Mouse (Mus musculus): ENCODE data around the gene Cbx2. TPM values are rescaled to one million over a fixed set of nuclear protein-coding genes. Genes with fewer than 3 reads are reported as not detected.

The Cbx2 gene
- total and polyA plus RNA-seq, 3 experiments: 13.1 to 13.3 TPM; not detected in 1

DNA sequence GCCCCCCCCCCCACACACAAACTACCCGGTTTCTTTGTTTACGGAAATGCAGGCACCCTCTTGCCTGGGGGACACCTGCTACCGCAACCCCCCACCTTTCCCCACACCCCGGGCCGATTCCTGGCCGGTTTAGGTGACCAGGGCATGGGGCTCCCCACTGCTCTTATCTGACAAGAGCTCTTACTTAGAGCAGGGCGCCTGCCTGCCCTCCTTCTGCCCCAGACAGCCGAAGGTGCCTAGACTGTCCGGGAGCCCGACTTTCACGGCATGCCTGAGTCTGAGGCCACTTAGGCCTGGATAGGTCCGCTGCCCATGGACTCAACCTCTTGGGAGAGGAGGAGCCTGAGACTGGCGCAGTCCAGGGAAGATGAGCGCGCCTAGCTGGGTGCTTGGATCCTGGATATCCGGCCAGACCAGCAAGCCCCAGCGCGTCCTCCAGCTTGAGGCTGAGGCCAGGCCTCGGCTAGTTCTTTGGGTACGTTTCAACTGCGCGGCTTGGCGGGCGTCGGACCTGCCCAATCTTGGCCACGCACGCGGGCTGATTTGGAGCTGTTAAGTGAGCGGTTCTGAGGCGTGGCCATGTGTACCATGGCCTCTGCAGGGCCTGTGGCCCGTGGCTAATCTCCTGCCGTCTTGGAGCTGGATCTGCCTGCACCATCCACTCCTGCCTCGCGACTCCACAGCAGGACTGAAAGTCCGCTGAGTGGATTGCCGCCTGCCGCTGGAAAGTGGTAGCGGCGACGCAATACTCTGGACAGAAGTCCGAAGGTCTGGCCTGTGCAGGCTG, 22.0 kb downstream of the Cbx2 start:
- no peak overlapping the region for H3K27ac ChIP-seq (ENCODE audit: control insufficient read depth, low read depth, low read length)
- H3K9me3 ChIP-seq (replicated peaks; ENCODE audit: insufficient read depth, low read length): no peaks in the 10 kb centered on the region
- H3K9ac ChIP-seq (ENCODE audit: control insufficient read depth, low read depth, low read length, poor library complexity, severe bottlenecking): no peak overlapping the region
- H3K27me3 ChIP-seq (ENCODE audit: control insufficient read depth in 1 of 2, insufficient read depth in 2 of 2, low read length in 2 of 2): peaks cover 0 to 2% of the 10 kb centered on the region in 2 experiments
- peaks cover 4% of the 10 kb centered on the region for H3K79me2 ChIP-seq (ENCODE audit: control insufficient read depth, insufficient read depth, low read length, poor library complexity)
- no peak for DNase-seq (ENCODE audit: low read depth, low spot score)
- H3K4me1 ChIP-seq (ENCODE audit: control insufficient read depth in 1 of 2, insufficient read depth in 2 of 2, low read length in 2 of 2): peaks cover 0 to 7% of the 10 kb centered on the region in 2 experiments; a peak in 3 of 4 replicates
- H3K36me3 ChIP-seq (ENCODE audit: control insufficient read depth in 1 of 2, insufficient read depth in 2 of 2, low read length in 2 of 2): peaks cover 0 to 4% of the 10 kb centered on the region in 2 experiments; a peak in 2 of 4 replicates
- H3K4me3 ChIP-seq (ENCODE audit: control insufficient read depth in 1 of 2, insufficient read depth in 1 of 2, low read depth in 2 of 2, low read length in 2 of 2): no peak overlapping the region
- TF ChIP-seq ZMIZ1 (IDR thresholded peaks at IDR 0.05; ENCODE audit: low read depth, low read length): no peak
- no peak for TF ChIP-seq HCFC1 (IDR thresholded peaks at IDR 0.05; ENCODE audit: low read depth, low read length)
- no peak for TF ChIP-seq TBP (IDR thresholded peaks at IDR 0.05; ENCODE audit: low read depth, low read length)
- no peak for TF ChIP-seq NRF1 (IDR thresholded peaks at IDR 0.05; ENCODE audit: insufficient read depth, low read depth, low read length, poor library complexity, severe bottlenecking)
- no peak for TF ChIP-seq BHLHE40 (IDR thresholded peaks at IDR 0.05; ENCODE audit: borderline replicate concordance, low read depth, low read length)
- no peak for TF ChIP-seq SIN3A (IDR thresholded peaks at IDR 0.05; ENCODE audit: low read length)
- no peak for TF ChIP-seq E2F4 (IDR thresholded peaks at IDR 0.05; ENCODE audit: borderline replicate concordance, low read depth, low read length)

DNA sequence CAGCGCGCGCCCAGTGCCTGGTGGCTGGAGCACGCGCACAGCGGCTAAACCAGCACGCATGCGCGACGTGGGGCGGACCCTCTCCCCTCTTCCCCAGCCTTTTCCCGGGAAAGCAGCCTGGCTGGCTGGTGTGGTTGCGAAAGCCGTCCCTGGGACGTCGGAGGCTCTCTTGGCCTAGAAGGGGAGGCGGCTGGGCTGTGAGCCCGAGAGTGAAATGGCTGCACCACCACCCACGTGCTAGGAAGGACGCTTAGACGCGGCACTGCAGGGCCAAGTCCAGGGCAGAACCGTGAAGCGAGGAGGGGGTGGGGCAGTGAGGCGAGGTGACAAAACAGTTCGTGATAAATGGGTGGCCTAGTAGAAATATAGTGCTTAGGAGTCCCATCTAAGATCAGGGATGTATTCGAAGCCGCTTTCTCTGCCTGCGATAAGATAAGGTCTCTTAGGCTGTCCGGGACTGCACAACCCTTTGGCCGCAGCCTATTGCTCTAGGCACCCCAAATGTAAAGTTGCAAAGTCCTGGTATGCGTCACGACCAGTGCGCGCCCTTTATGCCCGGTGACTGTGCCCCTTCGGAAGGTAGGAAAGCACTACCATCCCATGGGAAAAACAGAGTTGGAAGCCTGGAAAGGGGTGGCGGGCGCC, 24.0 kb downstream of the Cbx2 start:
- H3K27me3 ChIP-seq (ENCODE audit: control insufficient read depth in 1 of 2, insufficient read depth in 2 of 2, low read length in 2 of 2): peaks cover 0 to 4% of the 10 kb centered on the region in 2 experiments
- H3K4me3 ChIP-seq (ENCODE audit: control insufficient read depth in 1 of 2, insufficient read depth in 1 of 2, low read depth in 2 of 2, low read length in 2 of 2): no peak overlapping the region
- no peaks in the 10 kb centered on the region for H3K79me2 ChIP-seq (ENCODE audit: control insufficient read depth, insufficient read depth, low read length, poor library complexity)
- H3K9me3 ChIP-seq (replicated peaks; ENCODE audit: insufficient read depth, low read length): no peaks in the 10 kb centered on the region
- no peak overlapping the region for H3K27ac ChIP-seq (ENCODE audit: control insufficient read depth, low read depth, low read length)
- TF ChIP-seq RAD21 (IDR thresholded peaks at IDR 0.05; ENCODE audit: low read depth, low read length) (no peak), CTCF (IDR thresholded peaks at IDR 0.05 in 2 of 3, conservative IDR thresholded peaks at IDR 0.05 in 1 of 3; ENCODE audit: control insufficient read depth in 1 of 3, insufficient read depth in 1 of 3, low read depth in 2 of 3, low read length in 3 of 3, poor library complexity in 1 of 3, severe bottlenecking in 1 of 3) (no peak), MEF2A (IDR thresholded peaks at IDR 0.05; ENCODE audit: extremely low read depth, insufficient replicate concordance, low read depth, low read length, poor library complexity, severe bottlenecking) (no peak), USF1 (IDR thresholded peaks at IDR 0.05; ENCODE audit: low read depth, low read length) (no peak), GATA1 (IDR thresholded peaks at IDR 0.05; ENCODE audit: low read depth, low read length) (no peak), ZKSCAN1 (IDR thresholded peaks at IDR 0.05; ENCODE audit: low read depth, low read length) (no peak), MAZ (IDR thresholded peaks at IDR 0.05; ENCODE audit: low read depth, low read length) (no peak), TBP (IDR thresholded peaks at IDR 0.05; ENCODE audit: low read depth, low read length) (no peak), ZC3H11A (IDR thresholded peaks at IDR 0.05; ENCODE audit: low read depth, low read length) (no peak), GABPA (IDR thresholded peaks at IDR 0.05; ENCODE audit: low read depth, low read length) (no peak), POLR2AphosphoS2 (IDR thresholded peaks at IDR 0.05; ENCODE audit: low read length) (no peak), UBTF (IDR thresholded peaks at IDR 0.05; ENCODE audit: borderline replicate concordance, insufficient read depth, low read depth, low read length) (no peak), E2F4 (IDR thresholded peaks at IDR 0.05; ENCODE audit: borderline replicate concordance, low read depth, low read length) (no peak), POLR2A (IDR thresholded peaks at IDR 0.05; ENCODE audit: control insufficient read depth in 1 of 2, insufficient read depth in 1 of 2, low read depth in 1 of 2, low read length in 2 of 2, poor library complexity in 1 of 2) (no peak), MAFK (IDR thresholded peaks at IDR 0.05; ENCODE audit: borderline replicate concordance, low read depth, low read length) (no peak), NRF1 (IDR thresholded peaks at IDR 0.05; ENCODE audit: insufficient read depth, low read depth, low read length, poor library complexity, severe bottlenecking) (no peak)
- no peak overlapping the region for H3K9ac ChIP-seq (ENCODE audit: control insufficient read depth, low read depth, low read length, poor library complexity, severe bottlenecking)
- peaks cover 0 to 1% of the 10 kb centered on the region in 2 experiments; a peak in 1 of 4 replicates for H3K4me1 ChIP-seq (ENCODE audit: control insufficient read depth in 1 of 2, insufficient read depth in 2 of 2, low read length in 2 of 2)
- peaks cover 0 to under 1% of the 10 kb centered on the region in 2 experiments; a peak in 1 of 4 replicates for H3K36me3 ChIP-seq (ENCODE audit: control insufficient read depth in 1 of 2, insufficient read depth in 2 of 2, low read length in 2 of 2)
- no peak for DNase-seq (ENCODE audit: low read depth, low spot score)
